Mouse (Mus musculus): ENCODE measurements around the gene Bmp8b.
"Not testable (repeated sequence)": the region's sequence is repeated elsewhere in the genome, so short reads cannot be mapped to it uniquely, and the experiment has no call there.

Bmp8b gene

DNA sequence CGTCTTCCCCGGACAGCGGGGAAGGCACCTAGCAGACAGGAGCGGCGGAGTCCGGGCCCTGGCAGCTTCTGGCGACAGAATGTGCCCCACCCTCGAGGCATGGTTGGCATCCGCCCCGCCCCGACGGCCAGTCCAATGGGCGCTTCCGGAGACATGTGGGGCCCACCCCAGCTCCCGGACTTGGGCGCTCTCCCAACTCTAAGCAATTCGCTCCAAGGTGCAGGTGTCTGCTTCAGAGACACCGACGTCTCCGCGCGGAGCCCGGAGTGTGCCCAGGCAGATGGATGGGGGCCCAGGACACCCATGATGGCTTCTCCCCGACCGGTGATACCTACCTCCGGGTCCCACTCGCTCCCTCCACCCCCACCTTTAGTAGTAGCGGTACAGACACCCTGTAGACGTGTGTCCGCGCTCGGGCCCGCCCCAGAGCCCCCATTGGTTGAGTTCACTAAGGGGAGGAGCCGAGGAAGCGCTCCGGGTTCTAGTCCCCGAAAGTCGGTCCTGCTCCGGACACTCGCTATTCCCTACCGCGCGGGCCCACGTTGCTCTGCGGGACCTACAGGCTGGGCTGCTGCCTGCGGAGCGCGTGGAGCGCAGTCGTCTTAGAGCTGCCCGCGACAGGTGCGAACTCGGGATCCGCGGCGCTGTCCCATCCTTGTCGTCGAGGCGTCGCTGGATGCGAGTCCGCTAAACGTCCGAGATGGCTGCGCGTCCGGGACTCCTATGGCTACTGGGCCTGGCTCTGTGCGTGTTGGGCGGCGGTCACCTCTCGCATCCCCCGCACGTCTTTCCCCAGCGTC is at the start of gene Bmp8b:
Bmp8b (plus strand) TSS at position 515 of the 800 bp plus-strand sequence.
- peak; percentile 16 for DNase-seq (ENCODE audit: low spot score)

DNA sequence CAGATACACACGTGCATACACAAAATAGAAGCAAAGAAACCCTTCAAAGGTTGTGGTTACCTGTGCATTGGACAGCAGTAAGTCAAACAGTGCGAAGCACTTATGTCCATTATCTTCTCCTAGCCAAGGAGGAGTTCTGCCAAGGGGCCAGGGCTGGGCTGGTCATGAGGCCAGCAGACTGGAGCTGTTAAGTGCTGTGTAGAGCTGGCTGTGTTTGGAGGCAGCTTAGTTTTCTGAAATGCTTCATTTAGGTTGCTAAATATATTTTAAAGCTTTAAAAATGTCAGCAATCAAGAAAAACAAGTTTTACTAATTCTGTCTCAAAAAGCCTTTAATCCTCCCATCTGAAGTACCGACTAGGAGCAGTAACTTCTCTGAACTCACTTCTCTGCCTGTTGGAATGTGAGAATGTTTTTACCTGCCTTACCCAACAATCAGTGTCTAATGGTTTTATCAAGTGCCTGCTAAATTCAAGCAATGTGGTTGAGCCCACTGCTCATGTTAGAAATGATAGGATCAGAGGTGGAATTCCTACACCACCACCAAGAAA is 48.3 kb upstream of the Bmp8b start:
- no peak for DNase-seq (ENCODE audit: low spot score)

GRCm38 (mm10) chr4:123057957-123058356 is 47.0 kb upstream of the Bmp8b start:
- DNase-seq (ENCODE audit: low spot score): no peak

- no peak for DNase-seq (ENCODE audit: low spot score)
Observed at GRCm38 (mm10) chr4:123061744-123062143, 43.2 kb upstream of the Bmp8b start.

DNA sequence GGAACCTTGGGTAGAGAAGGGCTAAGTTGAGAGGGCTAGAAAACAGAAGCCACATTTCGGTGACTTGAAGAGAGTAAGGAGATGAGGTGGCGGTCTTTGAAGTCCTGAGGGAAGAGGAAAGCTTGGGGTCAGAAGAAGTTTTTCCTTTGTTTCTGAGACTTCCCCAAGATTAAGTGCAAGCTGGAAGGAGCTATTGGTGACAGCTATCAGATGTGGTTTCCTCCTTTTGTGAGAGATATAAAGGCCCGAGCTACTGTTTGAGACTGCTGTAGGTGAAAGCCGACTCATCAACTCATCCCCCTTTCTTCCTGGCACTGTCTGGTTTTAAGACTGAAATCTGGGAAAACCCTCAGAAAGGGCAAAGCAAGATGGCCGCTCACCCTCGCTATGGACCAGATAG is 36.3 kb upstream of the Bmp8b start:
- no peak for DNase-seq (ENCODE audit: low spot score)

DNA sequence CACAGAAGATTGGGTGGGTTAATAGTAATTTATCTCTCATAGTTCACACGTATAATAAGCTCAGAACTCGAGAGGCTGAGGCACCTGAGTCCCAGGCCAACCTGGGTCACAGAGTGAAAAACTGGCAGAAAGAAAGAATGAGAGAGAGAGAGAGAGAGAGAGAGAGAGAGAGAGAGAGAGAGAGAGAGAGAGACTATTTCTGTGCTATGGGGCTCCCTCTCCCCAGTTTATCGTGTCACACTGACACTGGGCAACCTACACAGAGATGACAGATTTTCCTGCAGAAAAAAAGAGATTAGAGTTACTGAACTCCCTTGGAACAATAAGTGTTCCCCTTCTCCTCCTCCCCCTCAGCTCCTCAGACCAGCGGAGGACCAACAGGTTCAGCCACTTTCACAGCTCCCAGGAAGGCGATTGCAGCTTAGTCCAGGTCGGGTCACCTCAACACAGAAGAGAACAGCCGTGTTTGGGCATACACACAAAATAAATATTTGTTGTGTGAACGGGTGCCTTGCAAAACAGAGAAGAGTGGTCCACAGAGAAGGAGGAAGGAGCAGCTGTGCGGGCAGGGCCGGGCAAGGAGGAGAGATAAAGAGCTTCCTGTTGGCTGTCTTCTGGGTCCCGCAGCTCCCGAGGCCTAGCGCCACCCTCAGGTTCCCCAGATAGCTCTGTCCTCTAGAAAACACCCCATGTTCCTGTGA is 33.5 kb upstream of the Bmp8b start:
- peak; percentile 84 for DNase-seq (ENCODE audit: low spot score)

GRCm38 (mm10) chr4:123076928-123077327 is 28.0 kb upstream of the Bmp8b start:
- DNase-seq (ENCODE audit: low spot score): no peak

DNA sequence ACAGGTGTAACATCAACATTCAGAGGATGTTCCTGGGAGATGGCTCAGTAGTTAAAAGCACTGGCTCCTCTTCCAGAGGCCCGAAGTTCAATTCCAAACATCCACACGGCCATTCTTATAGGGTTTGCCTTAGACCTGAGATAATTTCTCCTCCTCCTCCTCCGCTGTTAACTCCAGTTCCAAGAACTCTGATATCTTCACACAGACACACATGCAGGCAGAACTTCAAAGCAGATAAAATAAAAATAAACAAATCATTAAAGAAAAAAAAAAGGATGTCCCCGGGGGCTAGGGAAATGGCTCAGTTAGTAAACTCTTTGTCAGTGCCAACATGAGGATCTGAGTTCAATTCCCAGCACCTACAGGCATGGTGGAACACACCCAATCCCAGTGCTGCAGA is 26.7 kb upstream of the Bmp8b start:
- DNase-seq (ENCODE audit: low spot score): no peak

- DNase-seq (ENCODE audit: low spot score): peak; percentile 76
Observed at GRCm38 (mm10) chr4:123080791-123081190, 24.2 kb upstream of the Bmp8b start.

DNA sequence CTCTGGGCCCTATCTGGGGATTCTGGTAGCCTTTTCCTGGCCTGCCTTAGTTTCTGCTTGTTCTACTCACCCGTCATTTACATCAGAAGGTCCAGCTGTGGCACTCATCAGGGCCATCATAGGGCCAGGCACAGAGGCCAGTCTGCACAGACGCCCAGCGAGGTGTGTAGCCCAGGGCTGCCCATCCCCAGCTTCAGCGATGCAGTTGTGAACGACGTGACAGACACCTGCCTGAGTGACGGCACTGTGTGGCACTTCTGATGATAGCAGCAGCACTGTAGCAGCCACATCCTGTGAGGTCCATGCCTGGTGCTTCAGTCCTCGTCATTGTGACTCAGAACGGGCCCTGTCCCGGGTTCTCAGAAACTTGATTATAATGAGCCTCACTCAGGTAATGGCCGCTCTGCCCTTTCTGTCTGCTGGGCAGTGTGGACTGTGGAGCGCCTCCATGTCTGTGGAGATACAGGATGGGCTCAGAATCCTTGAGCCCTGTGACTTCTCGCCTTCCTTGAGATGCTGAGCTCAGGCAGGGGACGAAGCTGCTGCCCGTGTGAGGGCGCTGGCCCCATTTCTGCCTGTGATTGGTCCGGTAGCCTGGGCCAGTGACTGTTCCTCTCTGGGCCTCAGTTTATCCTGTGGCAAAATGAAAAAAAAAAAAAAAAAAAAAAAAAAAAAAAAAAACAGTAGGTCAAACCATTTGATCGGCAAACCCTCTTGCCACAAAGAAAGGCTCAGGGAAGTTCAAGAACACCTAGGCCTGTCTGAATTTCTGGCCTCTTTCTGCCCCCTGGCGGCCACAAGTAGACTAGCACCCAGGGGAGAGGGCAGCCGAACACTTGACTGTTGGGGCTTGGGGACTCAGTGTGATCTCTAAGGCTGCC is 22.4 kb upstream of the Bmp8b start:
- DNase-seq (ENCODE audit: low spot score): peak; percentile 65

- DNase-seq (ENCODE audit: low spot score): no peak
Observed at GRCm38 (mm10) chr4:123083323-123083902, 21.6 kb upstream of the Bmp8b start.

GRCm38 (mm10) chr4:123085290-123085689 is 19.7 kb upstream of the Bmp8b start:
- DNase-seq (ENCODE audit: low spot score): no peak

DNA sequence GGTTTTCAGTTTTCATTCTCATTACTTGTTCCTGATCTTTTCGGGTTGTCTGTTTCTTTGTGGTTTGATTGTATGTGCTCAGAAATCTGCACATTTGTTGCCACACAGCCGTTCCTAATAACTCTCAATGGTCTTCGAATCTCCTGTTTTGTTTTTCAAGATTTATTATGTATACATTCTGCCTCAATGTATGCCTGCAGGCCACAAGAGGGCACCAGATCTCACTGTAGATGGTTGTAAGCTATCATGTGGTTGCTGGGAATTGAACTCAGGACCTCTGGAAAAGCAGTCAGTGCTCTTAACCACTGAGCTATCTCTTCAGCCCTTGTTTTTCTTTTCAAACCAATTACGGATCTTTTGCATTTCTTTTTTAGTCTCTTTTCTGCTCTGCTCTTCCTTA is 18.6 kb upstream of the Bmp8b start:
- no peak for DNase-seq (ENCODE audit: low spot score)

- DNase-seq (ENCODE audit: low spot score): no peak
Observed at GRCm38 (mm10) chr4:123092621-123093020, 12.3 kb upstream of the Bmp8b start.

- peak; percentile 16 for DNase-seq (ENCODE audit: low spot score)
Observed at GRCm38 (mm10) chr4:123093064-123093776, 11.7 kb upstream of the Bmp8b start.

GRCm38 (mm10) chr4:123093869-123094268 is 11.1 kb upstream of the Bmp8b start:
- DNase-seq (ENCODE audit: low spot score): no peak

- no peak for DNase-seq (ENCODE audit: low spot score)
Observed at GRCm38 (mm10) chr4:123105451-123105790, 456 bp downstream of the Bmp8b start.

- DNase-seq (ENCODE audit: low spot score): not testable (repeated sequence)
Observed at GRCm38 (mm10) chr4:123105929-123106328, 964 bp downstream of the Bmp8b start.

DNA sequence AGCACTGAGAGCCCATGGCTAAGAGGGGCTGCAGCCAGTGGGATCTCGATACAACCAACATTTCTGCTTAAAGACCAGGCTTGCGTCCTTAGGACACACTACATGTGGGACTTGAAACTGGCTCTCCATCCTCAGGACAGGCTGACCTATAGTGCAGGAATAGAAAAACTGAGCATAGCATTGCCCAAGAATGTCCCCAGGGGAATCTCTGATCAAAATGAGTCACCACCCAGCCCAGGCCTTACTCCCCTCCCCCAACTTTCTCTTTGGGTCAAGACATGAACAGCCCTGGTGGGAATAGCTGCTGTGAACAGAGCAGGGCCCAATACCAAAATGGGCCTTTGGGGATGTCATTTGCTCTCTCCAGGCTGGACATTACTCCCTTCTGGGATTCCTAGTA is 1.9 kb downstream of the Bmp8b start:
- DNase-seq (ENCODE audit: low spot score): no peak

DNA sequence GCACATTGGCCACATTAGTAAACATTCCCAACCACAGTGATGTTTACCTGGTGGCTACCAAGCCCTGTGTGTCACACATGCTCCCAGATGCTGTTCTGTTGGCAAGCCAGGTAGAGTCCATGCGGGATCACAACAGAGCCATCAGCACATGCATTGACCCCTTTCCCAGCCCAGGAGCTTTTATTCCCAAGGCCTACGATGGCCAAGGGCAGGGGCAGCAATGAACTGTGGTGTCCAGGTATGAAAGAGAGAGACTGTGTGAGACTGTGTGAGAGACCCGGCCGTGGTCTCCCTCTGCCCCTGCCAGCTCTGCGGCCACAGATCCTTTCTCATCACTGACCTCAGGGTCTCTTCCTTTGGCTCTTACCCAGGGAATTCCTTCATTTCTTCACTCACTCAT is 3.1 kb downstream of the Bmp8b start:
- no peak for DNase-seq (ENCODE audit: low spot score)

- no peak for DNase-seq (ENCODE audit: low spot score)
Observed at GRCm38 (mm10) chr4:123110751-123111150, 5.8 kb downstream of the Bmp8b start.
